20 mouse cellular contexts compared by ENCODE assay signal in genomic region chr1:132591399-132591930, GRCm38 (mm10). TPM values are rescaled to one million over a fixed set of nuclear protein-coding genes. Genes with fewer than 3 reads are reported as not detected.
DNase-seq lines count a peak whose midpoint lies in the region; ATAC-seq lines count a peak whose summit lies in the region.
"Had no signal": no experiment of that assay in that cellular context is flagged by ENCODE, and none has a peak within 500 bp of the region (broad histone marks: within the 10 kb centered on the region; RNA-seq: fewer than 3 reads in every experiment).

No protein-coding gene starts in this region.

- no peaks in the 10 kb centered on the region for H3K27me3 ChIP-seq in forebrain, embryonic 13.5 days
- 0 out of 2 replicates have a peak, but pooled peaks cover 6% of the 10 kb centered on the region for H3K27me3 ChIP-seq in forebrain, embryonic 10.5 days (ENCODE audit: poor library complexity, severe bottlenecking)
- H3K27me3 ChIP-seq in forebrain, embryonic 16.5 days (replicated peaks; ENCODE audit: control insufficient read depth, insufficient read depth, low read length), result no peaks in the 10 kb centered on the region
- H3K27me3 ChIP-seq: hindbrain, embryonic 13.5 days had no signal

- H3K9me3 ChIP-seq in forebrain, embryonic 13.5 days (replicated peaks), result no peaks in the 10 kb centered on the region
- no peaks in the 10 kb centered on the region for H3K9me3 ChIP-seq in forebrain, embryonic 10.5 days
- H3K9me3 ChIP-seq in forebrain, embryonic 16.5 days (ENCODE audit: control insufficient read depth, low read length), result no peaks in the 10 kb centered on the region
- H3K9me3 ChIP-seq: hindbrain, embryonic 13.5 days; limb, embryonic 15.5 days had no signal

- 79% methylated on average over 11 of the region's 11 CpGs for WGBS in forebrain, embryonic 13.5 days
- WGBS in forebrain, embryonic 10.5 days, result 88% methylated on average over 11 of the region's 11 CpGs
- 61% methylated on average over 11 of the region's 11 CpGs for WGBS in forebrain, embryonic 16.5 days

- H3K27ac ChIP-seq in forebrain, embryonic 13.5 days, result 0 out of 2 replicates have a peak overlapping the region, but pooled peaks have one; percentile 57
- H3K27ac ChIP-seq in forebrain, embryonic 10.5 days, result no peak overlapping the region
- peak overlapping the region; percentile 89 for H3K27ac ChIP-seq in forebrain, embryonic 16.5 days (ENCODE audit: low read length)
- H3K27ac ChIP-seq: limb, embryonic 15.5 days had no signal

- H3K4me1 ChIP-seq in forebrain, embryonic 13.5 days, result peaks cover 24% of the 10 kb centered on the region
- H3K4me1 ChIP-seq in forebrain, embryonic 10.5 days, result peaks cover 37% of the 10 kb centered on the region
- peaks cover 23% of the 10 kb centered on the region for H3K4me1 ChIP-seq in forebrain, embryonic 16.5 days (replicated peaks; ENCODE audit: control insufficient read depth, insufficient read depth, low read length)
- H3K4me1 ChIP-seq: limb, embryonic 15.5 days had no signal

- no peak for DNase-seq in forebrain, embryonic 10.5 days (ENCODE audit: extremely low spot score, low spot score)
- peak; percentile 60 to 74 for DNase-seq in right cerebral cortex, postnatal 10 days (ENCODE audit: low spot score in 2 of 2)
- DNase-seq in right cerebral cortex, postnatal 4 days, result no peak
- no peak for DNase-seq in ovary, adult 18-20 months (ENCODE audit: low spot score)
- DNase-seq in heart, postnatal 4 days, result no peak
- DNase-seq: adrenal gland, postnatal 10 days; B cell, adult 2 months; gastrocnemius, postnatal 36 days; heart, postnatal 10 days; kidney, adult 9 months; kidney, postnatal 4 days; lung, postnatal 10 days; midbrain, embryonic 14.5 days; thymus, postnatal 4 days had no signal

- ATAC-seq in forebrain, embryonic 13.5 days, result peak; percentile 54; the same call in 1 of the 2 replicates
- ATAC-seq in forebrain, embryonic 16.5 days, result peak; percentile 74

- H3K36me3 ChIP-seq in forebrain, embryonic 13.5 days (ENCODE audit: poor library complexity, severe bottlenecking), result peaks cover 18% of the 10 kb centered on the region; the same call in 1 of the 2 replicates
- no peaks in the 10 kb centered on the region for H3K36me3 ChIP-seq in forebrain, embryonic 10.5 days (replicated peaks)
- no peaks in the 10 kb centered on the region; the same call in 1 of the 2 replicates for H3K36me3 ChIP-seq in forebrain, embryonic 16.5 days (ENCODE audit: control insufficient read depth, insufficient read depth)
- H3K36me3 ChIP-seq: limb, embryonic 15.5 days had no signal

- no peak overlapping the region for H3K4me3 ChIP-seq in forebrain, embryonic 13.5 days
- H3K4me3 ChIP-seq in forebrain, embryonic 10.5 days, result no peak overlapping the region
- no peak overlapping the region for H3K4me3 ChIP-seq in forebrain, embryonic 16.5 days (replicated peaks; ENCODE audit: low read length)
- H3K4me3 ChIP-seq: hindbrain, embryonic 13.5 days; limb, embryonic 15.5 days had no signal

- H3K9ac ChIP-seq in forebrain, embryonic 13.5 days, result no peak overlapping the region
- no peak overlapping the region for H3K9ac ChIP-seq in forebrain, embryonic 16.5 days (replicated peaks; ENCODE audit: low read depth, low read length)
- H3K9ac ChIP-seq: hindbrain, embryonic 13.5 days; limb, embryonic 15.5 days had no signal

- H3K4me2 ChIP-seq in forebrain, embryonic 13.5 days, result no peak overlapping the region
- H3K4me2 ChIP-seq in forebrain, embryonic 16.5 days (ENCODE audit: low read length), result no peak overlapping the region
- H3K4me2 ChIP-seq: hindbrain, embryonic 13.5 days; limb, embryonic 15.5 days had no signal

RNA-seq across cellular contexts. Expression of gene Cntn2, which starts 48.4 kb away (rescaled TPM):
- polyA plus RNA-seq in forebrain, embryonic 13.5 days (2015; fragmentation: Nextera tagmentation; extraction: Ambion mirVana), result 53.6 and 68.9 TPM in 2 replicates
- polyA plus RNA-seq in forebrain, embryonic 10.5 days (2016; fragmentation: Nextera tagmentation; extraction: Ambion mirVana), result 2.8 and 5.5 TPM in 2 replicates
- polyA plus RNA-seq in forebrain, embryonic 16.5 days (2015; fragmentation: Nextera tagmentation; extraction: Ambion mirVana), result 134 and 147 TPM in 2 replicates
- total RNA-seq in heart, postnatal 4 days (2021), result 1 to 10 TPM; 2.1 to 3.0 TPM
- total RNA-seq: gastrocnemius, postnatal 36 days; megakaryocyte, adult 5-6 weeks had no signal
- polyA plus RNA-seq: testis, adult 2 months had no signal

Comparison
In these comparisons a context has a peak if more than half of its experiments do, and no peak if none do; other contexts are left out.
1. DNase-seq: peak in right cerebral cortex, postnatal 10 days (2 of 2); none in forebrain, embryonic 10.5 days (single experiment), right cerebral cortex, postnatal 4 days (single experiment), ovary, adult 18-20 months (single experiment) and heart, postnatal 4 days (single experiment).